Mouse (Mus musculus): ENCODE data around the gene Ckm.

- TF ChIP-seq GATA1 (IDR thresholded peaks at IDR 0.05; ENCODE audit: low read depth, low read length), result no peak
- TF ChIP-seq POLR2A (IDR thresholded peaks at IDR 0.05; ENCODE audit: control insufficient read depth in 1 of 2, insufficient read depth in 1 of 2, low read depth in 1 of 2, low read length in 2 of 2, poor library complexity in 1 of 2), result peak; percentile 38 to 54; a peak in 3 of 4 replicates
- TF ChIP-seq HCFC1 (IDR thresholded peaks at IDR 0.05; ENCODE audit: low read depth, low read length), result peak; percentile 91
- 0 out of 2 replicates have a peak, but pooled peaks have one; percentile 4 for TF ChIP-seq TCF12 (IDR thresholded peaks at IDR 0.05; ENCODE audit: low read depth, low read length)
- no peak for TF ChIP-seq ZC3H11A (IDR thresholded peaks at IDR 0.05; ENCODE audit: low read depth, low read length)
- no peak for TF ChIP-seq CTCF (IDR thresholded peaks at IDR 0.05 in 2 of 3, conservative IDR thresholded peaks at IDR 0.05 in 1 of 3; ENCODE audit: control insufficient read depth in 1 of 3, insufficient read depth in 1 of 3, low read depth in 2 of 3, low read length in 3 of 3, poor library complexity in 1 of 3, severe bottlenecking in 1 of 3)
- TF ChIP-seq ZNF384 (IDR thresholded peaks at IDR 0.05; ENCODE audit: low read depth, low read length), result no peak
These were observed 44.5 kb upstream of the Ckm start for GRCm38 (mm10) chr7:19359892-19360641.
